Comparison of ENCODE assay signal across 22 mouse cellular contexts in the genomic region with DNA sequence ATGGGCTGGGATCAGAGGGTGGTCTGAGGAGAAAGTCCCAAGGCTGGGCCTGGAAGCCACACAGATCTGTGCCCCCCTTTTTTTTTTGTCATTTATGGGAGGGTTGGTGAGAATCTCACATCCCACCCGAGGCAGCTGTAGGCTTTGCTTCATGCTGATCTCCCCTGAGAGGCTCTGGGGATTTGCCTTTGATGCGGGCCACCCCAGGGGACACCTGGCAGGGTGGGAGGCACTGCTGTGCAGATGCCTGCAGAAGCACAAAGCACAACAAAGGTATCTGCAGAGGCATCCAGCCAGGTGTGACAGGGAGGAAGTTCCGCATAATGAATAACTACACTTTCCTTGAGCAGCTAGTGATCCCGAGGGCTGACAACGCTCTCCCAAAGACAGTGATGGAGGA.
DNase-seq lines count a peak whose midpoint lies in the region; ATAC-seq lines count a peak whose summit lies in the region.
"Had no signal": no experiment of that assay in that cellular context is flagged by ENCODE, and none has a peak within 500 bp of the region (broad histone marks: within the 10 kb centered on the region; RNA-seq: fewer than 3 reads in every experiment).

No protein-coding gene starts in this region.

- ATAC-seq in hindbrain, embryonic 15.5 days (ENCODE audit: low FRiP score, low read depth): peak; percentile 54; the same call in 1 of the 2 replicates
- no peak for ATAC-seq in hindbrain, embryonic 11.5 days (ENCODE audit: low FRiP score)
- ATAC-seq in midbrain, embryonic 15.5 days (replicated peaks): 0 out of 2 replicates have a peak, but pooled peaks have one; percentile 57
- no peak for ATAC-seq in inflammation-experienced regulatory T-cells, adult 6 months
- ATAC-seq: CD4-positive, CD25-positive, alpha-beta regulatory T cell, adult 4 months had no signal

- no peak overlapping the region for H3K9ac ChIP-seq in hindbrain, embryonic 15.5 days
- H3K9ac ChIP-seq in hindbrain, embryonic 11.5 days (ENCODE audit: low read depth, low read length): no peak overlapping the region
- no peak overlapping the region for H3K9ac ChIP-seq in midbrain, embryonic 15.5 days
- H3K9ac ChIP-seq: forebrain, embryonic 12.5 days; limb, embryonic 13.5 days; liver, embryonic 13.5 days; lung, embryonic 14.5 days had no signal

- no peak for DNase-seq in hindbrain, embryonic 11.5 days (ENCODE audit: low spot score)
- DNase-seq in midbrain, embryonic 10.5 days (ENCODE audit: low spot score): no peak
- peak; percentile 84 for DNase-seq in thymus, postnatal 0 days (ENCODE audit: low spot score)
- DNase-seq in right cerebral cortex, adult 18-20 months: no peak
- DNase-seq in forebrain, embryonic 10.5 days (ENCODE audit: extremely low spot score, low spot score): no peak
- DNase-seq: adrenal gland, postnatal 36 days; cerebellum, adult 9-11 months; gastrocnemius, postnatal 36 days; heart, adult 2 months; heart, postnatal 36 days; kidney, adult 2 months; kidney, postnatal 36 days; layer of hippocampus, postnatal 36 days; liver, embryonic 13.5 days; lung, embryonic 14.5 days had no signal

- H3K9me3 ChIP-seq in hindbrain, embryonic 15.5 days: no peaks in the 10 kb centered on the region
- no peaks in the 10 kb centered on the region for H3K9me3 ChIP-seq in hindbrain, embryonic 11.5 days (ENCODE audit: control insufficient read depth, low read length)
- no peaks in the 10 kb centered on the region for H3K9me3 ChIP-seq in midbrain, embryonic 15.5 days
- H3K9me3 ChIP-seq in midbrain, embryonic 10.5 days (replicated peaks): no peaks in the 10 kb centered on the region
- H3K9me3 ChIP-seq in forebrain, embryonic 10.5 days: no peaks in the 10 kb centered on the region
- H3K9me3 ChIP-seq: forebrain, embryonic 12.5 days; liver, embryonic 13.5 days had no signal

- H3K27ac ChIP-seq in hindbrain, embryonic 15.5 days (replicated peaks): 0 out of 2 replicates have a peak overlapping the region, but pooled peaks have one; percentile 36
- no peak overlapping the region for H3K27ac ChIP-seq in hindbrain, embryonic 11.5 days (ENCODE audit: low read depth, low read length)
- no peak overlapping the region; the same call in 1 of the 2 replicates for H3K27ac ChIP-seq in midbrain, embryonic 15.5 days
- no peak overlapping the region for H3K27ac ChIP-seq in midbrain, embryonic 10.5 days (replicated peaks)
- no peak overlapping the region for H3K27ac ChIP-seq in forebrain, embryonic 10.5 days
- H3K27ac ChIP-seq: forebrain, embryonic 12.5 days; heart, adult 2 months; limb, embryonic 13.5 days; liver, embryonic 13.5 days; stomach, postnatal 0 days had no signal

- 25% methylated on average over 5 of the region's 5 CpGs for WGBS in hindbrain, embryonic 15.5 days
- WGBS in hindbrain, embryonic 11.5 days: 21% methylated on average over 5 of the region's 5 CpGs
- 28% methylated on average over 5 of the region's 5 CpGs for WGBS in midbrain, embryonic 15.5 days
- 27% methylated on average over 5 of the region's 5 CpGs for WGBS in midbrain, embryonic 10.5 days
- 25% methylated on average over 5 of the region's 5 CpGs for WGBS in forebrain, embryonic 10.5 days

- no peak overlapping the region for H3K4me2 ChIP-seq in hindbrain, embryonic 15.5 days
- H3K4me2 ChIP-seq in hindbrain, embryonic 11.5 days (replicated peaks; ENCODE audit: low read depth, low read length): no peak overlapping the region
- H3K4me2 ChIP-seq in midbrain, embryonic 15.5 days: no peak overlapping the region
- H3K4me2 ChIP-seq: forebrain, embryonic 12.5 days; limb, embryonic 13.5 days; liver, embryonic 13.5 days; lung, embryonic 14.5 days had no signal

- peaks cover 20% of the 10 kb centered on the region for H3K4me1 ChIP-seq in hindbrain, embryonic 15.5 days (replicated peaks)
- no peaks in the 10 kb centered on the region for H3K4me1 ChIP-seq in hindbrain, embryonic 11.5 days (replicated peaks; ENCODE audit: control insufficient read depth, insufficient read depth, low read length)
- peaks cover 11% of the 10 kb centered on the region for H3K4me1 ChIP-seq in midbrain, embryonic 15.5 days
- H3K4me1 ChIP-seq in midbrain, embryonic 10.5 days: peaks cover 4% of the 10 kb centered on the region; the same call in 1 of the 2 replicates
- peaks cover 6% of the 10 kb centered on the region for H3K4me1 ChIP-seq in forebrain, embryonic 10.5 days
- H3K4me1 ChIP-seq: liver, embryonic 13.5 days had no signal

- no peak overlapping the region for H3K4me3 ChIP-seq in hindbrain, embryonic 15.5 days
- H3K4me3 ChIP-seq in hindbrain, embryonic 11.5 days (ENCODE audit: low read depth, low read length): no peak overlapping the region
- no peak overlapping the region for H3K4me3 ChIP-seq in midbrain, embryonic 15.5 days
- H3K4me3 ChIP-seq in midbrain, embryonic 10.5 days: no peak overlapping the region
- H3K4me3 ChIP-seq in forebrain, embryonic 10.5 days: no peak overlapping the region
- H3K4me3 ChIP-seq: forebrain, embryonic 12.5 days; heart, adult 2 months; limb, embryonic 13.5 days; liver, embryonic 13.5 days had no signal

- no peaks in the 10 kb centered on the region for H3K36me3 ChIP-seq in hindbrain, embryonic 15.5 days
- H3K36me3 ChIP-seq in hindbrain, embryonic 11.5 days (ENCODE audit: control insufficient read depth, insufficient read depth, low read length): no peaks in the 10 kb centered on the region
- H3K36me3 ChIP-seq in midbrain, embryonic 15.5 days (replicated peaks): no peaks in the 10 kb centered on the region
- no peaks in the 10 kb centered on the region for H3K36me3 ChIP-seq in midbrain, embryonic 10.5 days
- H3K36me3 ChIP-seq in forebrain, embryonic 10.5 days (replicated peaks): no peaks in the 10 kb centered on the region
- H3K36me3 ChIP-seq: forebrain, embryonic 12.5 days; limb, embryonic 13.5 days; liver, embryonic 13.5 days had no signal

- H3K27me3 ChIP-seq in hindbrain, embryonic 15.5 days: no peaks in the 10 kb centered on the region
- H3K27me3 ChIP-seq in hindbrain, embryonic 11.5 days (ENCODE audit: control insufficient read depth, insufficient read depth, low read length): no peaks in the 10 kb centered on the region
- no peaks in the 10 kb centered on the region for H3K27me3 ChIP-seq in midbrain, embryonic 15.5 days (replicated peaks)
- H3K27me3 ChIP-seq in midbrain, embryonic 10.5 days (ENCODE audit: low read depth, poor library complexity, severe bottlenecking): no peaks in the 10 kb centered on the region
- H3K27me3 ChIP-seq in forebrain, embryonic 10.5 days (ENCODE audit: poor library complexity, severe bottlenecking): no peaks in the 10 kb centered on the region
- H3K27me3 ChIP-seq: limb, embryonic 13.5 days; liver, embryonic 13.5 days had no signal

Comparison
In these comparisons a context has a peak if more than half of its experiments do, and no peak if none do; other contexts are left out.
1. ATAC-seq: peak in hindbrain, embryonic 15.5 days (single experiment) and midbrain, embryonic 15.5 days (single experiment); none in hindbrain, embryonic 11.5 days (single experiment) and inflammation-experienced regulatory T-cells, adult 6 months (single experiment).